Mouse (Mus musculus) C2C12 (cell line): Measurements from ENCODE around the gene Fam161a.

Experiments
- CEBPB ChIP-seq: IDR thresholded peaks from one replicate; pipeline ENCODE4 v1.6.1; 2011; ENCODE audit warnings: low read depth, mild to moderate bottlenecking, control low read depth, moderate library complexity
- CTCF ChIP-seq: IDR thresholded peaks from one replicate; pipeline ENCODE4 v1.5.1; 2011; ENCODE audit not compliant: control insufficient read depth, insufficient read depth, insufficient read length
- MAX ChIP-seq: IDR thresholded peaks from one replicate; pipeline ENCODE4 v1.6.1; 2011; ENCODE audit warnings: mild to moderate bottlenecking, control low read depth
- MYOG ChIP-seq: IDR thresholded peaks from one replicate; pipeline ENCODE4 v1.6.1; 2011; ENCODE audit not compliant: control insufficient read depth, insufficient read length; ENCODE audit errors: extremely low read depth
- USF1 ChIP-seq: IDR thresholded peaks from one replicate; pipeline ENCODE4 v1.6.1; 2011; ENCODE audit warnings: low read depth, mild to moderate bottlenecking, control low read depth, moderate library complexity

DNA sequence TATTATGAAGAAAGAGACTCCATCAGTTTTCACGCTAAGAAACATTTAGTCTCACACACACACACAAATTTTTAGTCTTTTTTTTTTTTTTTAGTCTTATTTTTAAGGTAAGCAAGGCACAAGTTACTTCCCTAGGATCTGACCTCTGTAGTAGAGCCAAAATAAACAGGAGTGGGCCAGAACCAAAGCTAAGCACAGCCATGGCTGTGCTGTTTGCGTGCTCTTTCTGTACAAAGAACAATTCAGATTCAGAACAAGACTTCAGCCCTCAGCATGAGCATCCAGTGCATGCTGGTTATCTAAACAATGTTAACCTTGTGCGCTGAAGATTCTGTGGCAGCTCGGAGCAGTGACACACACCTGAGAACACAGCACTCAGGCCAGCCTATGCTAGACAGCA lies 42.9 kb upstream of the Fam161a start:
- TF ChIP-seq CTCF (no peak), USF1 (no peak), CEBPB (no peak), MAX (no peak), MYOG (no peak)
